7 mouse cellular contexts compared by ENCODE assay signal in the genomic region with DNA sequence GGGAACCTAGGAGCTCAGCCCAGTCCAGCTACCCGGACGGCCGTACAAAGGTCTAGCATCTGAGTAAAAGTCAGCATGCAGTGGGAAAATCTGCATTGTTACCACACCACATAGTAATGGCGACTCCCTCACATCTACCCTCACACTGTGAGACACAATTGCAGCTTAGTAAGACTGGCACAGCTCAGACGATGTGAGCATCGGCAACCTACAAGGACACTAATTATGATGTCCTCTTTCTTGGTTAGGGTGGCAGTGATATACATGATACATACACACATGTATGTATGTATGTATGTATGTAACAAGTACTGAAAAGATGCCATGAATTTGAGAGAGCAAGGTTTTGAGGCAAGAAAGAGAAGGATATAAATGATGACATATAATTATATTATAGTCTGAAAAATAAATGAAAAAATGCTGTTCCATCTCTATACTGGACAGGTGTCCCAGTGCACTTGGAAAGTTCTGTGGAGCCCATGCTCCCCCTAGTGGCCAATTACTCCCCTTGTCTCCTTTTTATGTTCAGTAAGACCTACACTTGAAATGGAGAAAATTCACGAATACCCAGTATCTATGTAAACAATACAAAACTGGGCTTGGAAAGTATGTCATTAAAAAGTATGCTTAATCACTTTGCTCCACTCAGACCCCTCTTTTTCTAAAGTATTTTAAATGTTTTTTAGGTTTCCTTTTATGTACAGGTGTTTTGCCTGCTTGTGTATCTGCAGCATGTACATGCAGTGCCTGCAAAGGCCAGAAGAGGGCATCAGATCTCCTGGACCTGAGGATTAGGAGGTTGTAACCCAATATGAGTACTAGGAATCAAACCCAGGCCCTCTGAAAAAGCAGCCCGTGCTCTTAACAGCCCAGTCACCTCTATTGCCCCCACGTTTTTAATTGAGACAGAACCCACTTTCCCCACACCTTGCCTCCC. TPM values are rescaled to one million over a fixed set of nuclear protein-coding genes. Genes with fewer than 3 reads are reported as not detected.
A peak's percentile ranks its signal among the peaks of the same experiment; 100 is the strongest.
DNase-seq lines count a peak whose midpoint lies in the region; ATAC-seq and TF ChIP-seq lines count a peak whose summit lies in the region.

No protein-coding gene starts in this region.

- peak; percentile 72 for TF ChIP-seq CTCF in cerebellum, adult 2 months (IDR thresholded peaks at IDR 0.05; ENCODE audit: borderline replicate concordance, insufficient read depth, low read depth, low read length)
- peak; percentile 83 for TF ChIP-seq CTCF in kidney, postnatal 0 days (IDR thresholded peaks at IDR 0.05; ENCODE audit: low read depth)
- peak; percentile 57; the same call in 1 of the 2 replicates for TF ChIP-seq CTCF in liver, embryonic 14.5 days (IDR thresholded peaks at IDR 0.05; ENCODE audit: low read depth)

- H3K4me1 ChIP-seq in cerebellum, adult 2 months (ENCODE audit: control insufficient read depth, insufficient read depth, low read length): peaks cover 3% of the 10 kb centered on the region
- no peaks in the 10 kb centered on the region for H3K4me1 ChIP-seq in kidney, postnatal 0 days (replicated peaks; ENCODE audit: insufficient read depth, low read length)
- no peaks in the 10 kb centered on the region for H3K4me1 ChIP-seq in liver, embryonic 14.5 days (replicated peaks; ENCODE audit: control insufficient read depth in 2 of 2, insufficient read depth in 2 of 2, low read length in 1 of 2)

- no peak overlapping the region for H3K4me3 ChIP-seq in cerebellum, adult 2 months (replicated peaks; ENCODE audit: insufficient read depth, low read depth, low read length)
- H3K4me3 ChIP-seq in kidney, postnatal 0 days (replicated peaks; ENCODE audit: low read depth, low read length): no peak overlapping the region
- H3K4me3 ChIP-seq in liver, embryonic 14.5 days (ENCODE audit: insufficient read depth in 1 of 2, low read depth in 2 of 2, low read length in 2 of 2): no peak overlapping the region

- ATAC-seq in CD4-positive, CD25-positive, alpha-beta regulatory T cell, adult 4 months: peak; percentile 39
- peak; percentile 70 for ATAC-seq in frontal cortex, adult (ENCODE audit: low TSS enrichment)
- ATAC-seq in kidney, postnatal 0 days (replicated peaks; ENCODE audit: low FRiP score, low read depth): 0 out of 2 replicates have a peak, but pooled peaks have one; percentile 36
- no peak for ATAC-seq in liver, embryonic 14.5 days (ENCODE audit: insufficient read depth)

- H3K4me2 ChIP-seq in kidney, postnatal 0 days (ENCODE audit: low read length): no peak overlapping the region
- H3K4me2 ChIP-seq in liver, embryonic 14.5 days (ENCODE audit: low read depth): no peak overlapping the region

- no peak overlapping the region for H3K27ac ChIP-seq in cerebellum, adult 2 months (ENCODE audit: insufficient read depth, low read length)
- H3K27ac ChIP-seq in kidney, postnatal 0 days: no peak overlapping the region
- no peak overlapping the region for H3K27ac ChIP-seq in liver, embryonic 14.5 days

- H3K36me3 ChIP-seq in kidney, postnatal 0 days (ENCODE audit: insufficient read depth, low read length): no peaks in the 10 kb centered on the region
- H3K36me3 ChIP-seq in liver, embryonic 14.5 days (replicated peaks; ENCODE audit: control insufficient read depth, insufficient read depth, low read depth): no peaks in the 10 kb centered on the region

- TF ChIP-seq EP300 in liver, embryonic 14.5 days (IDR thresholded peaks at IDR 0.05; ENCODE audit: low read depth): no peak

- WGBS in cerebellum, adult 2 months: 88% methylated on average over 9 of the region's 9 CpGs
- 87% methylated on average over 9 of the region's 9 CpGs for WGBS in kidney, postnatal 0 days
- 70% methylated on average over 9 of the region's 9 CpGs for WGBS in liver, embryonic 14.5 days (ENCODE audit: insufficient replicate concordance)

- no peaks in the 10 kb centered on the region for H3K27me3 ChIP-seq in cerebellum, adult 2 months (ENCODE audit: control insufficient read depth, insufficient read depth, low read length)
- no peaks in the 10 kb centered on the region for H3K27me3 ChIP-seq in kidney, postnatal 0 days (ENCODE audit: insufficient read depth, low read length)
- H3K27me3 ChIP-seq in liver, embryonic 14.5 days (ENCODE audit: control insufficient read depth, insufficient read depth, low read length): no peaks in the 10 kb centered on the region

- H3K9me3 ChIP-seq in kidney, postnatal 0 days (replicated peaks; ENCODE audit: low read length): no peaks in the 10 kb centered on the region
- no peaks in the 10 kb centered on the region for H3K9me3 ChIP-seq in liver, embryonic 14.5 days (ENCODE audit: control insufficient read depth, low read length)

- DNase-seq in MN1 (ENCODE audit: low spot score): peak; percentile 19
- peak; percentile 46 to 48 for DNase-seq in cerebellum, adult 2 months
- peak; percentile 82 for DNase-seq in kidney, postnatal 0 days (ENCODE audit: low spot score)
- DNase-seq in liver, embryonic 14.5 days (ENCODE audit: low read depth in 3 of 3, low spot score in 3 of 3): peak; percentile 5 to 26 (median 10)
- peak; percentile 61 to 73 for DNase-seq in right cerebral cortex, postnatal 10 days (ENCODE audit: low spot score in 2 of 2)

- no peak overlapping the region for H3K9ac ChIP-seq in kidney, postnatal 0 days (ENCODE audit: low read depth, low read length)
- no peak overlapping the region for H3K9ac ChIP-seq in liver, embryonic 14.5 days (replicated peaks)

- TF ChIP-seq POLR2A in cerebellum, adult 2 months (IDR thresholded peaks at IDR 0.05; ENCODE audit: borderline replicate concordance, insufficient read depth, low read length): no peak

RNA-seq across cellular contexts. Expression of a gene that starts 57.5 kb away (rescaled TPM):
- 10 to 100 TPM; 21.5 to 24.9 TPM for polyA plus RNA-seq in CD4-positive, CD25-positive, alpha-beta regulatory T cell, adult 4 months (2017; shearing (Covaris generic))
- 16.8 and 17.4 TPM in 2 replicates for polyA plus RNA-seq in cerebellum, adult 2 months (2012; rRNA removed)
- polyA plus RNA-seq in kidney, postnatal 0 days (2015; fragmentation: Nextera tagmentation; extraction: Ambion mirVana): 15.2 TPM in 2 replicates
- polyA plus RNA-seq in liver, embryonic 14.5 days (2012; rRNA removed): 3.1 and 3.9 TPM in 2 replicates
- 5.6 and 7.3 TPM in 2 replicates for polyA plus RNA-seq in liver, embryonic 14.5 days (2014; fragmentation: Nextera tagmentation; extraction: Ambion mirVana)

Comparison
In these comparisons a context has a peak if more than half of its experiments do, and no peak if none do; other contexts are left out.
1. DNase-seq: peak in every context shown above with its lines; median percentile 82 in kidney, postnatal 0 days; 67 in right cerebral cortex, postnatal 10 days; 47 in cerebellum, adult 2 months; 19 in MN1; 10 in liver, embryonic 14.5 days.